Mouse (Mus musculus) cerebellum, adult 2 months (tissue): Measurements from ENCODE around the gene Sdhb. TPM values are rescaled to one million over a fixed set of nuclear protein-coding genes. Genes with fewer than 3 reads are reported as not detected.

Source experiments
- DNase-seq, 2 experiments: peaks; one replicate each; pipeline ENCODE4 v3.0.0; 2021
- H3K27ac ChIP-seq: fragments of 200-500 bp; 2 replicates; pipeline ENCODE4 v1.5.1; 2012; ENCODE audit warnings: low read length, control low read depth, inconsistent platforms; ENCODE audit not compliant: insufficient read depth
- H3K27me3 ChIP-seq: fragments of 200-500 bp; 2 replicates; pipeline ENCODE4 v1.6.1; 2012; ENCODE audit warnings: inconsistent platforms, mild to moderate bottlenecking, low read length, moderate library complexity; ENCODE audit not compliant: control insufficient read depth, insufficient read depth
- H3K4me1 ChIP-seq: fragments of 200-500 bp; 2 replicates; pipeline ENCODE4 v1.6.1; 2011; ENCODE audit warnings: low read length; ENCODE audit not compliant: control insufficient read depth, insufficient read depth
- H3K4me3 ChIP-seq: fragments of 200-500 bp; replicated peaks from 2 replicates; pipeline ENCODE3; 2011; ENCODE audit warnings: mild to moderate bottlenecking, low read depth, low read length, control low read depth; ENCODE audit not compliant: insufficient read depth
- CTCF ChIP-seq: fragments of 200-500 bp; IDR thresholded peaks from 2 replicates; pipeline ENCODE4 v1.5.1; 2011; ENCODE audit warnings: low read depth, mild to moderate bottlenecking, control low read depth, low read length, moderate library complexity, borderline replicate concordance; ENCODE audit not compliant: insufficient read depth
- POLR2A ChIP-seq: fragments of 200-500 bp; IDR thresholded peaks from 2 replicates; pipeline ENCODE4 v1.6.1; 2011; ENCODE audit warnings: low read length, control low read depth, borderline replicate concordance; ENCODE audit not compliant: insufficient read depth
- WGBS: fragments of 180-500 bp; shearing (Covaris S2); methylation state at CpG from one replicate; pipeline ENCODE4 v1.1.7; 2018; 5-methylcytosine and 5-hydroxymethylcytosine counted together
- polyA plus RNA-seq: library from polyadenylated mRNA; depleted of rRNA; stranded (reverse); fragments of >200 nt; gene quantifications from 2 replicates; pipeline ENCODE4 v1.2.3, GENCODE M21; 2012

The Sdhb gene
- polyA plus RNA-seq, 1 experiment: 320 TPM

DNA sequence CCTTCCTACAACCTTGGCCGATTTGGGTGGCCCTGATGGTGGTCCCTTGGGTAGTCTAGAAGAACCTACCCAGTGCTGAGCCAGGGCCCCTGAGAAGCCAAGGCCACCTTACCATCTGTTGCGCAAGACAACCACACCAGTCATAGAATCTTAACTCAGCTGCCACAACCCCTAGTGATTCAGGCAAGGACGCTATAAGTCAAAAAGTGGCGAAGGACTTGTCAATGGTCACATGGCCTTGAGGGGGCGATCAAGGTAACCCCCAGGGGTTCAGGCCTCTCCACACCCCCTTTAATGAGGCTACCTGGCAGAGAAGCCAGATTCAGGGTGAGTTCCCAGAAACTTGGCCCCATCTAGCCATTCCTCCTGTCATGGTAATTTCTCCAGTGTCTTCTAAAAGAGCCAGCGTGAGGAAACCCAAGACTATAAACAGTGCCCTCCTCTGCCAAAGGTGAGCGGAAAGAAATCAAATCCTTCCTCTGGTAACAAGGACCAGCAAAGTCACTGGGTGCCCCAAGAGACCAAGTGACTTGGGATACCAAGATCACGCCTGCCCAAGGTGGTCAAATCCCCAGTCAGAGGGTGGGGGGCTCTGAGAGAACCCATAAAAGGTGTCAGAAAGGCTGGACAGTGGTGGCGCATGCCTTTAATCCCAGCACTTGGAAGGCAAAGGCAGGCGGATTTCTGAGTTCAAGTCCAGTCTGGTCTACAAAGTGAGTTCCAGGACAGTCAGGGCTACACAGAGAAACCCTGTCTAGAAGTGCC, 1.1 kb upstream of the Sdhb start:
- no peak for TF ChIP-seq POLR2A
- no peak for TF ChIP-seq CTCF
- no peak overlapping the region; the same call in 1 of the 2 replicates for H3K27ac ChIP-seq
- 86% methylated on average over 10 of the region's 10 CpGs for WGBS

DNA sequence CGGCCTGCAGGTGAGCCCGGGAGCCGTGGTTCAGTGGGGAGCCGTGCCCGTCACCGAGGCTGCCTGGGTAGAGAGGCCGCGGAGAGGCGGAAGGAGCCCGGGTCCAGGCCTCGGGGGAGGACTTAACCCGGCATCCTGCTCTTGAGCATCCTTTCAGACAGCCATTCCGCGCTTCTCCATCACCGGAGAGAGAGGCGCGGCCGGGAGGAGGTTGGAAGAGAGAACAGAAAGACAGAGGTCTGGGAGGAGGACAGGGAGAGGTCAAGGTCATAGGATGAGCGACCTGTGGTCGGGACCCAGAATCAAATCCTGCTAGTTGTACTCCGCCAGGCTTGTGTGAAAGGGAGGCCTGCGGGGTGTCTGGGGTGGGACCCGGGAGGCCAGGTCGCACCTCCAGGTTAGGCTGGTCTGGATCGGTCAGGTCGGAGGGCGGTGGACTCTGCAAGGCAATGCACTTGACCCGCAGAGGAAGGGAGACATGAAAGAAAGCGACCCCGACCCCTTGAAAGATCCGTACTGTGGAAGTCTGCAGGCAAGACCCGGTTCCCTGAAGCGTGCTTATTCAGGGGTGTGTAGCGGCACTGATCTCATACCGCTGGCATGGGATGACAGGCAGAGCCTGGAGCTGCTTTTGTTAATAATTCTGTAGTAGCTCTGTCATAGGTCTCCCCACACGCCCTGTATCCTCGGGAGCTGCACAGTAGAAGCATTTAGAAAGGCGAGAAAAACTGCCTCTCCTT, 634 bp downstream of the Sdhb start:
- TF ChIP-seq POLR2A (no peak), CTCF (no peak)
- WGBS: under 1% methylated on average over 38 of the region's 38 CpGs

More for the DNA sequence above, 1.1 kb upstream of the Sdhb start:
- Histone ChIP-seq H3K4me1 (peaks cover 14% of the 10 kb centered on the region), H3K27me3 (no peaks in the 10 kb centered on the region), H3K4me3 (no peak overlapping the region)
- no peak for DNase-seq

DNA sequence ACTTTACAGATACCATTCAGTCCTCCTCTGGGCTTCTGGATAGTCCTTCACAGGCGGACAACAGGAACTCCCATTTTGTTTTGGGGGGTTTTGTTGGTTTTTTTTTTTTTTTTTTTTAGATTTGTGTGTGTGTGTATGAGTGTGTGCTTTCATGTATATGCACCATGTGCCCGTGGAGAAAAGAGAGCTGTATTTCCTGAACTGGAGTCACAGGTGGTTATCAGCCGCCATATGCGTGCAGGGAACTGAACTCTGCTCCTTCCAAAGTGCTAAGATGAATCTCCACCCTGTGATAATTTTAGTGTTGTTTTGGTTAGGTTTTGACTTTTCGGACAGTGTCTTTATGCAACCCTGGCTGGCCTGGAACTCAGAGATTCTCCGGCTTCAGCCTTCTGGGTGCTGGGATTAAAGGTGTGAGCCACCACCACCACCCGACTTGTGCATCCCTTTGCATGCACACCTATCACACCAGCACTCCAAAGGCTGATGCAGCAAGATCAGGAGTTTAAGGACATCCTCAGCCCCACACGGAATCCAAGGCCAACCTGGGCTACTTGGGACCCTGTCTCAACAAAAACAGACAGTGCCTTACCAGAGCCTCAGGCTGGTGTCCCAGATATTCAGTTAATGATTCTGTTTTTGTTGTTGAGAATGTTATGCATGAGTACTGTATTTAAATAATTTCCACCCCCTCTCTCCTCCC, 1.4 kb downstream of the Sdhb start:
- Histone ChIP-seq H3K27ac (no peak overlapping the region), H3K4me3 (peak overlapping the region; percentile 83), H3K27me3 (no peaks in the 10 kb centered on the region), H3K4me1 (peaks cover 14% of the 10 kb centered on the region)
- no peak for DNase-seq
- 57% methylated on average over 8 of the region's 8 CpGs for WGBS
- no peak for TF ChIP-seq CTCF
- no peak for TF ChIP-seq POLR2A

More for the DNA sequence above, 634 bp downstream of the Sdhb start:
- H3K27ac ChIP-seq: peak overlapping the region; percentile 94
- H3K4me1 ChIP-seq: peaks cover 14% of the 10 kb centered on the region
- no peaks in the 10 kb centered on the region for H3K27me3 ChIP-seq
- peak overlapping the region; percentile 83 for H3K4me3 ChIP-seq
- DNase-seq: no peak

GRCm38 (mm10) chr4:140962950-140963349, 1.9 kb downstream of the Sdhb start:
- no peak overlapping the region for H3K4me3 ChIP-seq
- no peaks in the 10 kb centered on the region for H3K27me3 ChIP-seq
- peak in 1 of 2 experiments; percentile 41 for DNase-seq
- TF ChIP-seq CTCF (no peak), POLR2A (no peak)
- H3K4me1 ChIP-seq: peaks cover 14% of the 10 kb centered on the region
- 22% methylated on average over 5 of the region's 5 CpGs for WGBS
- H3K27ac ChIP-seq: no peak overlapping the region

DNA sequence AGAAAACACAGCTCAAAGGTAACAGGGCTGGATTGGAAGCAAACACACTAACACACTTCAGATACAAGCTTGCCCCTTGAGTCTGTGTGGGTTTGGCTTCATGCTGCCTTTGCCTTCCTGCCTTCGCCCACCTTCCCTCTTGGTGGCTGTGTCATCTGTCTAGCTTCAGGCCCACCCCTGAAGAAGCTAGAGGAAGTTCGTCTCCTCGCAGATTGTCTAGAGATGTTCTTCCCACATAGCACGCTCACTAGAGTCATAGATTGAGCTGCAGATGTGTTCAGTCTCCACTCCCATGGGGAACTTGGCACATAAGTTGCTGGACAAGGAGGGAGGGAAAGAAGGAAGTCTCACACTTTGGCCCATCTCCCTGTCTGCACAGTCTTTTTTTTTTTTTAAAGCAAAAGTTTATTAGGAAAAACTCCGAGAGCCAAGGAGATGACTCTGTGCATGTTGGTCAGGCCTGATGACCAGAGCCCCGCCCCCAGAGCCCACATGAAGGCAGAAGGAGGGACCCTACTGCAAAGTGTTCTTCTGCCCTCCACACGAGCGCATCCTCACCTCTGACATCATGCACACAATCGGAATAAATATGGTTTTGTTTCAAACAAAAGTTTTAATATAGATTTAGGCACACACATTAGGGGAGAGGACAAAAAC, 3.1 kb downstream of the Sdhb start:
- Histone ChIP-seq H3K4me3 (no peak overlapping the region), H3K27ac (no peak overlapping the region), H3K27me3 (no peaks in the 10 kb centered on the region), H3K4me1 (peaks cover 14% of the 10 kb centered on the region)
- no peak for DNase-seq
- TF ChIP-seq CTCF: no peak
- TF ChIP-seq POLR2A: no peak
- WGBS: 70% methylated on average over 9 of the region's 9 CpGs

- 2% methylated on average over 7 of the region's 7 CpGs for WGBS
- peaks cover 14% of the 10 kb centered on the region for H3K4me1 ChIP-seq
- peak; percentile 80 to 82 for DNase-seq
- no peak overlapping the region for H3K4me3 ChIP-seq
- no peak overlapping the region for H3K27ac ChIP-seq
- TF ChIP-seq POLR2A: no peak
- TF ChIP-seq CTCF: peak; percentile 93
- no peaks in the 10 kb centered on the region for H3K27me3 ChIP-seq
Observed at GRCm38 (mm10) chr4:140964620-140965019, 3.6 kb downstream of the Sdhb start.

- Histone ChIP-seq H3K27ac (no peak overlapping the region), H3K4me3 (no peak overlapping the region), H3K27me3 (no peaks in the 10 kb centered on the region), H3K4me1 (peaks cover 9% of the 10 kb centered on the region)
- WGBS: 81% methylated on average over 11 of the region's 11 CpGs
- no peak for DNase-seq
- TF ChIP-seq CTCF (no peak), POLR2A (no peak)
Observed at GRCm38 (mm10) chr4:140967386-140968159, 6.6 kb downstream of the Sdhb start.
